Mouse (Mus musculus) stomach, postnatal 0 days (tissue): ENCODE measurements at regions not wholly inside any gene's neighbourhood (a gene's known extent, or its start where the extent isn't known, plus 50 kb on each side); places are given as distances from the start of the nearest gene placed in this dataset.

Experiments used
- ATAC-seq: fragments of 200-750 bp; cut with Nextera tagmentation; 2 replicates; pipeline ENCODE4 v1.8.0; 2017; ENCODE audit not compliant: low FRiP score, low TSS enrichment
- DNase-seq: peaks from one replicate; pipeline ENCODE4 v3.0.0-alpha.2; 2016; ENCODE audit warnings: low spot score
- H3K27ac ChIP-seq: fragments of 300-500 bp; sonication (generic); replicated peaks from 2 replicates; pipeline ENCODE4 v1.5.1; 2014; ENCODE audit warnings: mild to moderate bottlenecking, control low read depth
- H3K27me3 ChIP-seq: fragments of 300-500 bp; sonication (generic); 2 replicates; pipeline ENCODE4 v1.6.1; 2014; ENCODE audit warnings: low read length; ENCODE audit not compliant: control insufficient read depth, insufficient read depth
- H3K36me3 ChIP-seq: fragments of 300-500 bp; sonication (generic); 2 replicates; pipeline ENCODE4 v1.6.1; 2014; ENCODE audit warnings: low read length, mixed read lengths; ENCODE audit not compliant: control insufficient read depth, insufficient read depth
- H3K4me1 ChIP-seq: fragments of 300-500 bp; sonication (generic); replicated peaks from 2 replicates; pipeline ENCODE4 v1.6.1; 2014; ENCODE audit warnings: antibody characterized with exemption; ENCODE audit not compliant: control insufficient read depth, insufficient read depth
- H3K4me2 ChIP-seq: fragments of 300-500 bp; sonication (generic); replicated peaks from 2 replicates; pipeline ENCODE4 v1.6.1; 2014; ENCODE audit warnings: low read depth, mild to moderate bottlenecking, control low read depth, moderate library complexity
- H3K4me3 ChIP-seq: fragments of 300-500 bp; sonication (generic); 2 replicates; pipeline ENCODE4 v1.5.1; 2014; ENCODE audit warnings: low read depth, low read length, control low read depth
- H3K9ac ChIP-seq: fragments of 300-500 bp; sonication (generic); 2 replicates; pipeline ENCODE4 v1.6.1; 2014; ENCODE audit warnings: mild to moderate bottlenecking, low read length, control low read depth, mixed read lengths
- H3K9me3 ChIP-seq: fragments of 300-500 bp; sonication (generic); 2 replicates; pipeline ENCODE4 v1.6.1; 2016; ENCODE audit warnings: low read length; ENCODE audit not compliant: control insufficient read depth
- CTCF ChIP-seq: IDR thresholded peaks from 2 replicates; pipeline ENCODE4 v1.5.1; 2016; ENCODE audit warnings: antibody characterized with exemption, low read depth, mild to moderate bottlenecking, moderate library complexity
- EP300 ChIP-seq: optimal IDR thresholded peaks from 2 replicates; pipeline ENCODE3; 2016; ENCODE audit warnings: antibody characterized with exemption
- WGBS: fragments of 180-500 bp; shearing (Covaris S2); extraction: QIAGEN DNeasy Blood & Tissue Kit; methylation state at CpG from one replicate; pipeline ENCODE4 v1.1.7; 2014; 5-methylcytosine and 5-hydroxymethylcytosine counted together

DNA sequence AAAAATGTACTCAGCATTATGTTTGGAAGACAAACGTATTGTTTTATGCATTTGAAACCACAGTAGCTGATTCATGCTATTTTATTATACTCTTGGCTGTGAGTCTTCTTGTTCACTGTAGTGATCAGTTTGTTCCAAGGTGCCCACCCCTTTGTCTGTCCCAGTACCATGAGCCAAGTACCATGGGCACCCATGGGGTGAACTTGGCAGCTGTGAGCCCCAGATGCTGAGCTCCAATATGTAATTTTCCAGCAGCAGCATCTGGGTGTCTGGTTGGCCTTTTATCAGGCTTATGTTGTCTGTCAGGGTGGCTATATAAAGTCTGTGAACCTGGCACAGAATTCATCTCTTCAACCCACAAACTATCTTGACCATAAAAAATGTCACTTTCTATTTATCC is 1200.5 kb upstream of the Nr2f1 start:
- DNase-seq (no peak), ATAC-seq (no peak)
- Histone ChIP-seq H3K36me3 (no peaks in the 10 kb centered on the region), H3K4me2 (no peak overlapping the region), H3K9ac (no peak overlapping the region), H3K27me3 (no peaks in the 10 kb centered on the region), H3K27ac (no peak overlapping the region), H3K4me3 (no peak overlapping the region), H3K4me1 (no peaks in the 10 kb centered on the region), H3K9me3 (no peaks in the 10 kb centered on the region)
- no peak for TF ChIP-seq CTCF
- WGBS: 64% methylated on average over 1 of the region's 1 CpGs

DNA sequence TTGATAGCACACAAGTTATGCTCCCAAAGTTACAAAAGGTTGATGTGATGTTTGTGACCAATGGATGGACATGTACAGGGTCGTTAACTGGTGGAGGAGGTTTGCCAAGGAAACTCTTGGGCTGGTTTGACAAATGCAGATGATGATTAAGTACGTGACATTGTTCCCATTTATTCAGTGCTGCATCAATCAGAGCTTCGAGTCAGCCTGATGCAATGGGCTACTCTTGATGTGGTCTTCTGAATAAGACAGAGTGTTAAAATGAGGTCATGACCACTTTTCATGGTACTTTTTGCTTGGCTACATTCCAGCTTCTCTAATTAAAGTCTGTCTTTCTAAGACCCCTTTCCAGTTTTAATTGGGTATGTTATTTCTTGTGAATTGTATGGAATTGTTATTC is 1194.4 kb upstream of the Nr2f1 start:
- no peak for DNase-seq

DNA sequence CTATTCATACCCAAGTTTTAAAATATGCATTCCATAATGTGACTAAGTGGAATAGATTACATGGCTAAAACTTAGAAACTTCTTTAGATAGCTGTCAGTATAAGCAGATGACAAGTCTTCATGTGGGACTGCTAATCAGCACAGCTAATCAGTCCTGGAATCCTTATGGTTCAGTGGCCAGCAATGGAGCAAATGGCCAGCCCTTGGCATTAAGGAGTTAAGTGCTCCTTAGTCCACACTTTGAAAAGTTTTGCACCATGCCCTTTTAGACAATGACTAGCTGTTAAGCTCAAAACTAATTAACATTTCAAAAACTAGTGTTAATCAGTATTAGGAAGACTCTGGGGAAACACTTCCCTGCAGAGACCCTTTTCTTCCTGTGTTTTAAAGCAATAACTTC is 1188.4 kb upstream of the Nr2f1 start:
- Histone ChIP-seq H3K9me3 (no peaks in the 10 kb centered on the region), H3K4me2 (no peak overlapping the region), H3K4me1 (no peaks in the 10 kb centered on the region), H3K36me3 (no peaks in the 10 kb centered on the region), H3K27ac (no peak overlapping the region), H3K4me3 (no peak overlapping the region), H3K9ac (no peak overlapping the region), H3K27me3 (no peaks in the 10 kb centered on the region)
- ATAC-seq (no peak), DNase-seq (no peak)
- no peak for TF ChIP-seq EP300
- TF ChIP-seq CTCF: no peak

More for the DNA sequence above, 1194.4 kb upstream of the Nr2f1 start:
- H3K4me2 ChIP-seq: no peak overlapping the region
- H3K36me3 ChIP-seq: no peaks in the 10 kb centered on the region
- ATAC-seq: no peak
- no peaks in the 10 kb centered on the region for H3K27me3 ChIP-seq
- no peak overlapping the region for H3K27ac ChIP-seq
- 52% methylated on average over 3 of the region's 3 CpGs for WGBS
- H3K4me3 ChIP-seq: no peak overlapping the region
- no peaks in the 10 kb centered on the region for H3K4me1 ChIP-seq
- TF ChIP-seq CTCF (no peak), EP300 (no peak)
- H3K9me3 ChIP-seq: no peaks in the 10 kb centered on the region
- no peak overlapping the region for H3K9ac ChIP-seq

- Histone ChIP-seq H3K27ac (no peak overlapping the region), H3K9ac (no peak overlapping the region), H3K4me3 (no peak overlapping the region), H3K27me3 (no peaks in the 10 kb centered on the region), H3K4me2 (no peak overlapping the region), H3K4me1 (no peaks in the 10 kb centered on the region), H3K36me3 (no peaks in the 10 kb centered on the region), H3K9me3 (no peaks in the 10 kb centered on the region)
- DNase-seq (no peak), ATAC-seq (no peak)
- TF ChIP-seq EP300 (no peak), CTCF (no peak)
- WGBS: 84% methylated on average over 8 of the region's 8 CpGs
These were observed 1141.9 kb upstream of the Nr2f1 start for GRCm38 (mm10) chr13:79341494-79341893.

- TF ChIP-seq EP300 (no peak), CTCF (no peak)
- ATAC-seq: no peak
- Histone ChIP-seq H3K27me3 (no peaks in the 10 kb centered on the region), H3K27ac (no peak overlapping the region), H3K9ac (no peak overlapping the region), H3K9me3 (no peaks in the 10 kb centered on the region), H3K4me1 (no peaks in the 10 kb centered on the region), H3K4me3 (no peak overlapping the region), H3K4me2 (no peak overlapping the region), H3K36me3 (no peaks in the 10 kb centered on the region)
- WGBS: 63% methylated on average over 4 of the region's 4 CpGs
- no peak for DNase-seq
These were observed 1140.9 kb upstream of the Nr2f1 start for GRCm38 (mm10) chr13:79340459-79340858.

DNA sequence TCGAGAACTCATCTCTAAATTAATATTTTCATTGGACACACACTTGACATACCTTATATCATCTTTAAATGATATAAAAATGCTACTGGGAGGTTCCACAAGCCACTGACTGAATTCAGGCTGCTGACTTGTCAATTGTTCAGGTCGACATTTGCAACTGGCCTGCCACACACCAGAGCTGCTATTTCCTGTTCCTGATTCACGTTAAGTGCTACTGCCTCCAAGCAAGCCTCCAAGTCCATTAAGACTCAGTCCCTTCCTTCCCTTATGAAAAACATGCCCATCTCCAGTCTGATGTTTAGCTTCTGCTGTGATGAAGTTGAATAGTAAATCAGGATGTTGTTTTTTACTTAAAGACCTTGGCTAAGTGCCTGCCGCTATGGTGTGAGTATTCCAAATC is 1140.2 kb upstream of the Nr2f1 start:
- 38% methylated on average over 4 of the region's 4 CpGs for WGBS
- no peak overlapping the region for H3K27ac ChIP-seq
- no peak overlapping the region for H3K4me2 ChIP-seq
- H3K4me3 ChIP-seq: no peak overlapping the region
- H3K9me3 ChIP-seq: no peaks in the 10 kb centered on the region
- H3K36me3 ChIP-seq: no peaks in the 10 kb centered on the region
- H3K9ac ChIP-seq: no peak overlapping the region
- no peaks in the 10 kb centered on the region for H3K27me3 ChIP-seq
- H3K4me1 ChIP-seq: no peaks in the 10 kb centered on the region
- ATAC-seq (no peak), DNase-seq (no peak)
- no peak for TF ChIP-seq EP300

- H3K9me3 ChIP-seq: no peaks in the 10 kb centered on the region
- 48% methylated on average over 2 of the region's 2 CpGs for WGBS
- no peak overlapping the region for H3K4me3 ChIP-seq
- no peak overlapping the region for H3K27ac ChIP-seq
- H3K36me3 ChIP-seq: no peaks in the 10 kb centered on the region
- H3K9ac ChIP-seq: no peak overlapping the region
- no peaks in the 10 kb centered on the region for H3K4me1 ChIP-seq
- ATAC-seq (no peak), DNase-seq (no peak)
- no peaks in the 10 kb centered on the region for H3K27me3 ChIP-seq
- H3K4me2 ChIP-seq: no peak overlapping the region
- TF ChIP-seq EP300 (no peak), CTCF (no peak)
These were observed 1120.6 kb upstream of the Nr2f1 start for GRCm38 (mm10) chr13:79320146-79320545.
